Mouse (Mus musculus) liver, embryonic 16.5 days (tissue): ENCODE measurements around the gene Heca. TPM values are rescaled to one million over a fixed set of nuclear protein-coding genes. Genes with fewer than 3 reads are reported as not detected.
A peak's percentile ranks its signal among the peaks of the same experiment; 100 is the strongest.

Experiments used
- ATAC-seq: fragments of 200-750 bp; cut with Nextera tagmentation; 2 replicates; pipeline ENCODE4 v1.8.0; 2017; ENCODE audit warnings: low read depth, mild to moderate bottlenecking, moderate number of reproducible peaks, moderate library complexity
- H3K27ac ChIP-seq: fragments of 300-500 bp; sonication (generic); 2 replicates; pipeline ENCODE4 v1.5.1; 2014; ENCODE audit warnings: mild to moderate bottlenecking, low read length
- H3K27me3 ChIP-seq: fragments of 300-500 bp; sonication (generic); 2 replicates; pipeline ENCODE4 v1.6.1; 2014; ENCODE audit warnings: low read depth, low read length, mixed read lengths; ENCODE audit not compliant: control insufficient read depth, insufficient read depth
- H3K36me3 ChIP-seq: fragments of 300-500 bp; sonication (generic); 2 replicates; pipeline ENCODE4 v1.6.1; 2014; ENCODE audit warnings: mild to moderate bottlenecking; ENCODE audit not compliant: control insufficient read depth, insufficient read depth
- H3K4me1 ChIP-seq: fragments of 300-500 bp; sonication (generic); 2 replicates; pipeline ENCODE4 v1.6.1; 2014; ENCODE audit warnings: low read depth, low read length, mixed read lengths; ENCODE audit not compliant: control insufficient read depth
- H3K4me2 ChIP-seq: fragments of 300-500 bp; sonication (generic); 2 replicates; pipeline ENCODE4 v1.6.1; 2014; ENCODE audit warnings: low read depth, low read length, mixed read lengths
- H3K4me3 ChIP-seq: fragments of 300-500 bp; sonication (generic); 2 replicates; pipeline ENCODE4 v1.5.1; 2014; ENCODE audit warnings: low read depth, mild to moderate bottlenecking, low read length
- H3K9ac ChIP-seq: fragments of 300-500 bp; sonication (generic); 2 replicates; pipeline ENCODE4 v1.6.1; 2014; ENCODE audit warnings: low read depth, low read length
- H3K9me3 ChIP-seq: fragments of 300-500 bp; sonication (generic); replicated peaks from 2 replicates; pipeline ENCODE4 v1.6.1; 2016; ENCODE audit warnings: low read length; ENCODE audit not compliant: control insufficient read depth
- WGBS: fragments of 180-500 bp; shearing (Covaris S2); extraction: QIAGEN DNeasy Blood & Tissue Kit; methylation state at CpG from one replicate; pipeline ENCODE4 v1.1.7; 2014; ENCODE audit not compliant: insufficient replicate concordance; 5-methylcytosine and 5-hydroxymethylcytosine counted together
- polyA plus RNA-seq: library from polyadenylated mRNA; unstranded; fragments of >200 nt; fragmentation: Nextera tagmentation; extraction: Ambion mirVana; gene quantifications from 2 replicates; pipeline ENCODE4 v1.2.1, GENCODE M21; 2015

Gene Heca
- polyA plus RNA-seq, 1 experiment from 2014 or later = 2.0 TPM

DNA sequence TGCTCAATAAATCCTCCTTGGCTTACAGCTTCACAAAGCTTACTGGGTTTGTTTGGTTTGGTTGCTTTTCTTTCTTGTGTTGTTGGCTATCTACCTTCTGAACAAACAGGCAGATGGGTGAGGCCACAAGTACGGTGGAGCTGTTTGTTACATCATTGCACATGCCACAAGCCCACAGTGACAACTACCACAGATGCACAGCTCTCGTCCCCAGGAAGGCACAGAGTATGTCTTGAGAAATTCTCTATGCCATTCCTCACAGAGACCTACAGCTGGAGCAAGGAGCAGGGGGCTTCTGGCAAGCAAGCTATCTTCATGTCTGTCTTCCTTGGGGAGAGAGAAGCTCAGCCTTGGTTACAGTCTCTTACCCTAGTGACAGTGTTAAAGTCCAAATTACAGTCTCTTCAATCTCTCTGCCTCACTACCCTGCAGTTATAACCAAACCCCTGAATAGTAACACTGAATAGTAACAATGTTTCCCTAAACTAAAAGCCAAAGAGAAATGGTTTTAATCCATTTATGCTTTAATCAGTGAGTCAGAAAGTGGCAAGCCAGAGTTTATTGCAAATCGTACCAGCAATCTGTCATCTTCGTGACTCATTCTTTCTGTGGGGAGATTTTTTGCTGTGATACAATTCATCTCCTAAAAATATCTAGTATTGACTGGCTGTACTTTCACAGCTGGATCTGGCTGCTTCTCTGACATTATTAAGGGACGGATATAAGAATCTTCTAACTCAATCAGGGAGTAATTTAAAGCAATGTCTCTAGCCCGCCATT is 87.0 kb downstream of the Heca start:
- Histone ChIP-seq H3K36me3 (no peaks in the 10 kb centered on the region), H3K27ac (no peak overlapping the region), H3K9me3 (no peaks in the 10 kb centered on the region), H3K4me1 (no peaks in the 10 kb centered on the region), H3K9ac (no peak overlapping the region), H3K4me2 (no peak overlapping the region), H3K27me3 (no peaks in the 10 kb centered on the region), H3K4me3 (no peak overlapping the region)
- WGBS = 63% methylated on average over 6 of the region's 6 CpGs
- no peak for ATAC-seq

- H3K27ac ChIP-seq = no peak overlapping the region
- WGBS = 65% methylated on average over 9 of the region's 9 CpGs
- no peaks in the 10 kb centered on the region for H3K27me3 ChIP-seq
- no peak overlapping the region for H3K9ac ChIP-seq
- no peaks in the 10 kb centered on the region for H3K9me3 ChIP-seq
- H3K4me2 ChIP-seq = no peak overlapping the region
- no peaks in the 10 kb centered on the region for H3K36me3 ChIP-seq
- ATAC-seq = no peak
- no peak overlapping the region for H3K4me3 ChIP-seq
- H3K4me1 ChIP-seq = no peaks in the 10 kb centered on the region
Measured at GRCm38 (mm10) chr10:17857647-17858261, 90.1 kb downstream of the Heca start.

DNA sequence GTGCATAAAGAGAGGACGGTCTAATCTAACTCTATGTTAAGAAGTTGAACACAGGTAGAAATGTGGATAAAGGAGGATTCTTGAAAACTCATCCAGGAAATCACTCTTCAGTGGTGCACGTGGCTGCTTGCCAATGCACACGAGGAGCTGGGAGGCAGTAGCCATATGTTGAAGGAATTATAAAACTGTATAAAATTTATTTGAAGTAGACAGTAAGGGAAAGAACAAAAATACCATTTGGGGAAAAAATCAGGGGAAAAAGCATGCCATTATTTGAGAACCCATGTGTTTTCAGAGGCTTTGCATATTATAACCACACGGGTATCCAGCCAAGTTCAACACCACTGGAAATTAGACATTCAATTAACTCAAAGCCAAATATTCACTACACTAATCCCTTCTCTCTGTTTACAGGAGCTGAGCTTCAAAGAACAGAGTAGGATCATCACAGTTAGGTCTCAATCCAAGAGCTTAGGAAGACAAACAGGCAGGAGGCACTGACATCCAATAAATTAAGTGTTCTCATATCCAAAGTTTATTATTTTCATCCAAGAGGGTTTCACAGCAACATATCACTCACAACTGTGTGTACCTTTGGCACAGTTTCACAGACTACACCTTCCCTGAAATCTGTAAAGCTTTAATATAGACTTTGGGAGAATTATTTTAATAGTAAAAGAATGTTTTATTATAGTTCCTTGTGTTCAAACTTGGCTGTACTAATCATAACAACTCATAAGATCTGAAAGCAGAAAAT is 102.9 kb downstream of the Heca start:
- no peak overlapping the region for H3K4me2 ChIP-seq
- H3K4me1 ChIP-seq = no peaks in the 10 kb centered on the region
- 50% methylated on average over 4 of the region's 4 CpGs for WGBS
- no peaks in the 10 kb centered on the region for H3K27me3 ChIP-seq
- ATAC-seq = no peak
- no peaks in the 10 kb centered on the region for H3K36me3 ChIP-seq
- H3K9me3 ChIP-seq = no peaks in the 10 kb centered on the region
- H3K4me3 ChIP-seq = no peak overlapping the region
- no peak overlapping the region for H3K27ac ChIP-seq
- H3K9ac ChIP-seq = no peak overlapping the region

DNA sequence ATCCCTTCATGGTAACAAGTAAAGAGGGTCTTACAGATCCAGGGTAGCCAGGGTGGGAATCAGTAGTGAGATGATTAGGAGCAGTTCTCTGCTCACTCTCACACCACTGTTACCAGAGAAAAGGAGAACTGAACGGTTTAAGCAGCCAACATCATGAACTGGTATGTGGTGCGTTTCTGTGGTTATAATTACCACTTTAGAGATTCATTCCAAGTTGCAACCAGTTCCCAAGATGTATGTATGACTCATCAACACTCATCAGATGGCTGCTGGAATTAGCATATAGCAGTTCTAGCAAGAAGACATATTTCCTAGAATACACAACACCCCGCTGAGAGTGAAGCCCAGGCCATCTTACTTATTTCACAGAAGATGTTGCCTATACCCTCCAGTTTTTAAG is 105.8 kb downstream of the Heca start:
- Histone ChIP-seq H3K27me3 (no peaks in the 10 kb centered on the region), H3K9me3 (no peaks in the 10 kb centered on the region), H3K36me3 (no peaks in the 10 kb centered on the region), H3K9ac (no peak overlapping the region), H3K4me1 (no peaks in the 10 kb centered on the region), H3K4me2 (no peak overlapping the region), H3K27ac (no peak overlapping the region), H3K4me3 (no peak overlapping the region)
- ATAC-seq = no peak
- WGBS = 52% methylated on average over 3 of the region's 3 CpGs

GRCm38 (mm10) chr10:17836275-17836674 is 111.6 kb downstream of the Heca start:
- Histone ChIP-seq H3K36me3 (no peaks in the 10 kb centered on the region), H3K27me3 (no peaks in the 10 kb centered on the region), H3K9ac (no peak overlapping the region), H3K4me2 (no peak overlapping the region), H3K27ac (no peak overlapping the region), H3K4me1 (no peaks in the 10 kb centered on the region), H3K4me3 (no peak overlapping the region), H3K9me3 (no peaks in the 10 kb centered on the region)
- 71% methylated on average over 1 of the region's 1 CpGs for WGBS
- no peak for ATAC-seq

DNA sequence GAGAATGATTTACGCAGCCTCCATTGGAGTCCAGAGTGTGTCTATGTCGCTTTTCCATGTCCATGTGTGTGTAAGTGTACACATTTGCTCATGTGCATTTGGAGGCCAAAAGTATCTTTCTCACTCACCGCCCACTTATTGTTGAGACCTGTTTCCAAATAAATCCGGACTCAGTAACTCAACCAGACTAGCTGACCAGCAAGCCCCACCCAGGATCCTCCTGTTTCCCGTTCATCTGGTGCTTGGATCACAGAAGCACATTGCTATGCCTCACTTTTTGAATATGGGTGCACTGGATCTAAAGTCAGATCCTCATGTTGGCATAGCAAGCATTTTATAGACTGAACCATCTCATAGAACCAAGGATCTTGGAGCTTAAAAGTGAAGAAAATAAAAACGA is 112.8 kb downstream of the Heca start:
- H3K9ac ChIP-seq = no peak overlapping the region
- ATAC-seq = no peak
- H3K9me3 ChIP-seq = no peaks in the 10 kb centered on the region
- no peak overlapping the region for H3K27ac ChIP-seq
- no peak overlapping the region for H3K4me2 ChIP-seq
- WGBS = 66% methylated on average over 6 of the region's 6 CpGs
- no peaks in the 10 kb centered on the region for H3K36me3 ChIP-seq
- H3K4me3 ChIP-seq = no peak overlapping the region
- no peaks in the 10 kb centered on the region for H3K27me3 ChIP-seq
- no peaks in the 10 kb centered on the region for H3K4me1 ChIP-seq

GRCm38 (mm10) chr10:17831041-17831440 is 116.8 kb downstream of the Heca start:
- no peak overlapping the region for H3K4me3 ChIP-seq
- 47% methylated on average over 3 of the region's 3 CpGs for WGBS
- no peak for ATAC-seq
- H3K4me2 ChIP-seq = no peak overlapping the region
- no peak overlapping the region for H3K9ac ChIP-seq
- no peaks in the 10 kb centered on the region for H3K9me3 ChIP-seq
- no peak overlapping the region for H3K27ac ChIP-seq
- H3K36me3 ChIP-seq = no peaks in the 10 kb centered on the region
- H3K27me3 ChIP-seq = no peaks in the 10 kb centered on the region
- H3K4me1 ChIP-seq = no peaks in the 10 kb centered on the region

DNA sequence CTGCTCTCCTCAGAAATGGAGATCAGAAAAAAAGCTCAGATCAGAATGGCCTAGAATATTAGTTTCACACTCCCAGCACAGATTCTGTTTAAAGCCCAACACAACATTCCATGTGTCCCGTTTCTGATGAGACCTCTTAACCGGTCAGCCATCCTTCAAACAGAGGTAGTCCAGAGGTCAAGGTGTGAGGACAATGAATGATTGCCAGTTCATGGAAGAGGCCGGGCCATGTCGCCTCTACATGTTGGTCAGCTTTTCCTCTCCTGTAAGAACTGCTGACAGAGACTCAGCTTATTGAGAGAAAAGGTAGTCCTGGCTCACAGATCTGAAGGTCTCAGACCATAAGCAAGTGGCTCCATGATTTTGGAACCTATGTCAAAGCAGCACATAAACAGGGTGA is 118.7 kb downstream of the Heca start:
- no peaks in the 10 kb centered on the region for H3K9me3 ChIP-seq
- H3K4me2 ChIP-seq = no peak overlapping the region
- no peak overlapping the region for H3K4me3 ChIP-seq
- H3K4me1 ChIP-seq = no peaks in the 10 kb centered on the region
- H3K36me3 ChIP-seq = no peaks in the 10 kb centered on the region
- H3K27ac ChIP-seq = no peak overlapping the region
- H3K9ac ChIP-seq = no peak overlapping the region
- WGBS = 56% methylated on average over 4 of the region's 4 CpGs
- ATAC-seq = no peak
- no peaks in the 10 kb centered on the region for H3K27me3 ChIP-seq

- Histone ChIP-seq H3K36me3 (no peaks in the 10 kb centered on the region), H3K4me2 (peak overlapping the region; percentile 21; the same call in 1 of the 2 replicates), H3K9me3 (no peaks in the 10 kb centered on the region), H3K27me3 (no peaks in the 10 kb centered on the region), H3K9ac (no peak overlapping the region), H3K4me3 (no peak overlapping the region), H3K4me1 (no peaks in the 10 kb centered on the region), H3K27ac (no peak overlapping the region)
- ATAC-seq = no peak
- WGBS = 13% methylated on average over 12 of the region's 12 CpGs
Measured at GRCm38 (mm10) chr10:17827391-17827790, 120.5 kb downstream of the Heca start.
